Mouse (Mus musculus): ENCODE results near the gene Slc35c2. TPM values are rescaled to one million over a fixed set of nuclear protein-coding genes. Genes with fewer than 3 reads are reported as not detected.
A peak's percentile ranks its signal among the peaks of the same experiment; 100 is the strongest.

Slc35c2 gene
- polyA plus RNA-seq, 1 experiment from 2014 or later: 135 TPM

- Histone ChIP-seq H3K4me2 (ENCODE audit: low read depth, low read length) (no peak overlapping the region), H3K4me1 (ENCODE audit: control insufficient read depth, insufficient read depth, low read length) (no peaks in the 10 kb centered on the region), H3K27ac (ENCODE audit: low read length) (no peak overlapping the region), H3K4me3 (ENCODE audit: low read length) (no peak overlapping the region), H3K9ac (ENCODE audit: low read depth, low read length) (no peak overlapping the region), H3K27me3 (replicated peaks; ENCODE audit: control insufficient read depth, insufficient read depth, low read length) (peaks cover 12% of the 10 kb centered on the region), H3K36me3 (ENCODE audit: control insufficient read depth, insufficient read depth, low read length) (no peaks in the 10 kb centered on the region), H3K9me3 (ENCODE audit: control insufficient read depth, low read length) (no peaks in the 10 kb centered on the region)
- 7% methylated on average over 10 of the region's 10 CpGs for WGBS
- ATAC-seq: no peak
Observed at GRCm38 (mm10) chr2:165253867-165254266, 33.8 kb downstream of the Slc35c2 start.

- H3K27me3 ChIP-seq (replicated peaks; ENCODE audit: control insufficient read depth, insufficient read depth, low read length): peaks cover 13% of the 10 kb centered on the region
- 74% methylated on average over 8 of the region's 8 CpGs for WGBS
- no peak overlapping the region for H3K9ac ChIP-seq (ENCODE audit: low read depth, low read length)
Observed at GRCm38 (mm10) chr2:165253269-165253668, 34.4 kb downstream of the Slc35c2 start.

GRCm38 (mm10) chr2:165252801-165253200, 34.9 kb downstream of the Slc35c2 start:
- no peak for ATAC-seq

More at GRCm38 (mm10) chr2:165253269-165253668, 34.4 kb downstream of the Slc35c2 start:
- Histone ChIP-seq H3K4me1 (ENCODE audit: control insufficient read depth, insufficient read depth, low read length) (no peaks in the 10 kb centered on the region), H3K4me3 (ENCODE audit: low read length) (no peak overlapping the region), H3K4me2 (ENCODE audit: low read depth, low read length) (no peak overlapping the region), H3K36me3 (ENCODE audit: control insufficient read depth, insufficient read depth, low read length) (no peaks in the 10 kb centered on the region), H3K9me3 (ENCODE audit: control insufficient read depth, low read length) (no peaks in the 10 kb centered on the region), H3K27ac (ENCODE audit: low read length) (no peak overlapping the region)
- ATAC-seq: no peak

GRCm38 (mm10) chr2:165252381-165252780, 35.3 kb downstream of the Slc35c2 start:
- H3K9ac ChIP-seq (ENCODE audit: low read depth, low read length): no peak overlapping the region
- no peak overlapping the region for H3K4me3 ChIP-seq (ENCODE audit: low read length)
- H3K36me3 ChIP-seq (ENCODE audit: control insufficient read depth, insufficient read depth, low read length): no peaks in the 10 kb centered on the region
- H3K4me1 ChIP-seq (ENCODE audit: control insufficient read depth, insufficient read depth, low read length): no peaks in the 10 kb centered on the region
- ATAC-seq: no peak
- H3K27ac ChIP-seq (ENCODE audit: low read length): no peak overlapping the region
- no peak overlapping the region for H3K4me2 ChIP-seq (ENCODE audit: low read depth, low read length)
- 82% methylated on average over 8 of the region's 8 CpGs for WGBS
- H3K27me3 ChIP-seq (replicated peaks; ENCODE audit: control insufficient read depth, insufficient read depth, low read length): peaks cover 15% of the 10 kb centered on the region
- H3K9me3 ChIP-seq (ENCODE audit: control insufficient read depth, low read length): no peaks in the 10 kb centered on the region

More at GRCm38 (mm10) chr2:165252801-165253200, 34.9 kb downstream of the Slc35c2 start:
- no peak overlapping the region for H3K4me2 ChIP-seq (ENCODE audit: low read depth, low read length)
- H3K27me3 ChIP-seq (replicated peaks; ENCODE audit: control insufficient read depth, insufficient read depth, low read length): peaks cover 15% of the 10 kb centered on the region
- H3K36me3 ChIP-seq (ENCODE audit: control insufficient read depth, insufficient read depth, low read length): no peaks in the 10 kb centered on the region
- no peak overlapping the region for H3K4me3 ChIP-seq (ENCODE audit: low read length)
- H3K27ac ChIP-seq (ENCODE audit: low read length): no peak overlapping the region
- no peaks in the 10 kb centered on the region for H3K9me3 ChIP-seq (ENCODE audit: control insufficient read depth, low read length)
- no peak overlapping the region for H3K9ac ChIP-seq (ENCODE audit: low read depth, low read length)
- 48% methylated on average over 9 of the region's 9 CpGs for WGBS
- H3K4me1 ChIP-seq (ENCODE audit: control insufficient read depth, insufficient read depth, low read length): no peaks in the 10 kb centered on the region

GRCm38 (mm10) chr2:165250903-165251302, 36.8 kb downstream of the Slc35c2 start:
- H3K4me1 ChIP-seq (ENCODE audit: control insufficient read depth, insufficient read depth, low read length): no peaks in the 10 kb centered on the region
- no peak overlapping the region for H3K27ac ChIP-seq (ENCODE audit: low read length)
- H3K27me3 ChIP-seq (replicated peaks; ENCODE audit: control insufficient read depth, insufficient read depth, low read length): peaks cover 19% of the 10 kb centered on the region
- 45% methylated on average over 1 of the region's 1 CpGs for WGBS
- no peak overlapping the region for H3K4me3 ChIP-seq (ENCODE audit: low read length)
- ATAC-seq: no peak
- no peak overlapping the region for H3K4me2 ChIP-seq (ENCODE audit: low read depth, low read length)
- H3K9me3 ChIP-seq (ENCODE audit: control insufficient read depth, low read length): no peaks in the 10 kb centered on the region
- H3K36me3 ChIP-seq (ENCODE audit: control insufficient read depth, insufficient read depth, low read length): no peaks in the 10 kb centered on the region
- no peak overlapping the region for H3K9ac ChIP-seq (ENCODE audit: low read depth, low read length)

- no peak overlapping the region for H3K27ac ChIP-seq (ENCODE audit: low read length)
- no peaks in the 10 kb centered on the region for H3K4me1 ChIP-seq (ENCODE audit: control insufficient read depth, insufficient read depth, low read length)
- no peak overlapping the region for H3K9ac ChIP-seq (ENCODE audit: low read depth, low read length)
- H3K27me3 ChIP-seq (replicated peaks; ENCODE audit: control insufficient read depth, insufficient read depth, low read length): peaks cover 24% of the 10 kb centered on the region
- H3K36me3 ChIP-seq (ENCODE audit: control insufficient read depth, insufficient read depth, low read length): no peaks in the 10 kb centered on the region
- WGBS: 31% methylated on average over 3 of the region's 3 CpGs
- peak; percentile 56; the same call in 1 of the 2 replicates for ATAC-seq
- H3K9me3 ChIP-seq (ENCODE audit: control insufficient read depth, low read length): no peaks in the 10 kb centered on the region
- H3K4me3 ChIP-seq (ENCODE audit: low read length): no peak overlapping the region
- H3K4me2 ChIP-seq (ENCODE audit: low read depth, low read length): no peak overlapping the region
Observed at GRCm38 (mm10) chr2:165248967-165249366, 38.7 kb downstream of the Slc35c2 start.

GRCm38 (mm10) chr2:165246349-165246748, 41.3 kb downstream of the Slc35c2 start:
- H3K4me2 ChIP-seq (ENCODE audit: low read depth, low read length): no peak overlapping the region
- no peaks in the 10 kb centered on the region; the same call in 1 of the 2 replicates for H3K9me3 ChIP-seq (ENCODE audit: control insufficient read depth, low read length)
- no peak overlapping the region for H3K9ac ChIP-seq (ENCODE audit: low read depth, low read length)
- H3K4me3 ChIP-seq (ENCODE audit: low read length): no peak overlapping the region
- no peaks in the 10 kb centered on the region for H3K36me3 ChIP-seq (ENCODE audit: control insufficient read depth, insufficient read depth, low read length)
- WGBS: 17% methylated on average over 11 of the region's 11 CpGs
- no peaks in the 10 kb centered on the region for H3K4me1 ChIP-seq (ENCODE audit: control insufficient read depth, insufficient read depth, low read length)
- peaks cover 45% of the 10 kb centered on the region for H3K27me3 ChIP-seq (replicated peaks; ENCODE audit: control insufficient read depth, insufficient read depth, low read length)
- ATAC-seq: no peak
- H3K27ac ChIP-seq (ENCODE audit: low read length): no peak overlapping the region

- no peak overlapping the region for H3K4me3 ChIP-seq (ENCODE audit: low read length)
- no peaks in the 10 kb centered on the region; the same call in 1 of the 2 replicates for H3K9me3 ChIP-seq (ENCODE audit: control insufficient read depth, low read length)
- WGBS: 3% methylated on average over 11 of the region's 11 CpGs
- no peak overlapping the region for H3K4me2 ChIP-seq (ENCODE audit: low read depth, low read length)
- H3K27ac ChIP-seq (ENCODE audit: low read length): no peak overlapping the region
- no peak overlapping the region for H3K9ac ChIP-seq (ENCODE audit: low read depth, low read length)
- no peaks in the 10 kb centered on the region for H3K36me3 ChIP-seq (ENCODE audit: control insufficient read depth, insufficient read depth, low read length)
- no peaks in the 10 kb centered on the region for H3K4me1 ChIP-seq (ENCODE audit: control insufficient read depth, insufficient read depth, low read length)
- H3K27me3 ChIP-seq (replicated peaks; ENCODE audit: control insufficient read depth, insufficient read depth, low read length): peaks cover 71% of the 10 kb centered on the region
- no peak for ATAC-seq
Observed at GRCm38 (mm10) chr2:165243122-165243720, 44.4 kb downstream of the Slc35c2 start.

- H3K4me2 ChIP-seq (ENCODE audit: low read depth, low read length): no peak overlapping the region
- H3K9ac ChIP-seq (ENCODE audit: low read depth, low read length): no peak overlapping the region
- no peak overlapping the region for H3K4me3 ChIP-seq (ENCODE audit: low read length)
- H3K4me1 ChIP-seq (ENCODE audit: control insufficient read depth, insufficient read depth, low read length): no peaks in the 10 kb centered on the region
- no peaks in the 10 kb centered on the region; the same call in 1 of the 2 replicates for H3K9me3 ChIP-seq (ENCODE audit: control insufficient read depth, low read length)
- H3K27ac ChIP-seq (ENCODE audit: low read length): no peak overlapping the region
- H3K27me3 ChIP-seq (replicated peaks; ENCODE audit: control insufficient read depth, insufficient read depth, low read length): peaks cover 71% of the 10 kb centered on the region
- no peak for ATAC-seq
- WGBS: 3% methylated on average over 13 of the region's 13 CpGs
- no peaks in the 10 kb centered on the region for H3K36me3 ChIP-seq (ENCODE audit: control insufficient read depth, insufficient read depth, low read length)
Observed at GRCm38 (mm10) chr2:165242575-165242974, 45.1 kb downstream of the Slc35c2 start.

- Histone ChIP-seq H3K9ac (ENCODE audit: low read depth, low read length) (no peak overlapping the region), H3K27ac (ENCODE audit: low read length) (no peak overlapping the region), H3K36me3 (ENCODE audit: control insufficient read depth, insufficient read depth, low read length) (no peaks in the 10 kb centered on the region), H3K4me3 (ENCODE audit: low read length) (no peak overlapping the region), H3K9me3 (ENCODE audit: control insufficient read depth, low read length) (no peaks in the 10 kb centered on the region; the same call in 1 of the 2 replicates), H3K4me2 (ENCODE audit: low read depth, low read length) (no peak overlapping the region), H3K27me3 (replicated peaks; ENCODE audit: control insufficient read depth, insufficient read depth, low read length) (peaks cover 75% of the 10 kb centered on the region), H3K4me1 (ENCODE audit: control insufficient read depth, insufficient read depth, low read length) (no peaks in the 10 kb centered on the region)
- no peak for ATAC-seq
- WGBS: 60% methylated on average over 7 of the region's 7 CpGs
Observed at GRCm38 (mm10) chr2:165241786-165242185, 45.9 kb downstream of the Slc35c2 start.
